Mouse (Mus musculus) neural tube, embryonic 13.5 days (tissue): Measurements from ENCODE around the gene Slc45a1. TPM values are rescaled to one million over a fixed set of nuclear protein-coding genes. Genes with fewer than 3 reads are reported as not detected.
"Not testable (repeated sequence)": the region's sequence is repeated elsewhere in the genome, so short reads cannot be mapped to it uniquely, and the experiment has no call there.

Experiments
- ATAC-seq: fragments of 200-750 bp; cut with Nextera tagmentation; 2 replicates; pipeline ENCODE4 v1.8.0; 2017; ENCODE audit warnings: low read depth, mild to moderate bottlenecking, moderate TSS enrichment, moderate library complexity
- H3K27ac ChIP-seq: fragments of 300-500 bp; sonication (generic); replicated peaks from 2 replicates; pipeline ENCODE4 v1.5.1; 2015; ENCODE audit warnings: moderate library complexity, mild to moderate bottlenecking, inconsistent platforms
- H3K27me3 ChIP-seq: fragments of 300-500 bp; sonication (generic); 2 replicates; pipeline ENCODE4 v1.6.1; 2015; ENCODE audit warnings: mild to moderate bottlenecking, inconsistent platforms
- H3K36me3 ChIP-seq: fragments of 300-500 bp; sonication (generic); 2 replicates; pipeline ENCODE4 v1.6.1; 2015; ENCODE audit warnings: mild to moderate bottlenecking, inconsistent platforms
- H3K4me1 ChIP-seq: fragments of 300-500 bp; sonication (generic); replicated peaks from 2 replicates; pipeline ENCODE4 v1.6.1; 2015; ENCODE audit warnings: inconsistent platforms
- H3K4me2 ChIP-seq: fragments of 300-500 bp; sonication (generic); 2 replicates; pipeline ENCODE4 v1.6.1; 2015; ENCODE audit warnings: inconsistent platforms, mild to moderate bottlenecking, moderate library complexity
- H3K4me3 ChIP-seq: fragments of 300-500 bp; sonication (generic); 2 replicates; pipeline ENCODE4 v1.5.1; 2015; ENCODE audit warnings: mild to moderate bottlenecking, inconsistent platforms
- H3K9ac ChIP-seq: fragments of 300-500 bp; sonication (generic); 2 replicates; pipeline ENCODE4 v1.6.1; 2015; ENCODE audit warnings: moderate library complexity, mild to moderate bottlenecking, inconsistent platforms
- H3K9me3 ChIP-seq: fragments of 300-500 bp; sonication (generic); 2 replicates; pipeline ENCODE4 v1.6.1; 2016; ENCODE audit warnings: inconsistent platforms
- WGBS: fragments of 180-500 bp; shearing (Covaris S2); methylation state at CpG from one replicate; pipeline ENCODE4 v1.1.7; 2015; 5-methylcytosine and 5-hydroxymethylcytosine counted together
- polyA plus RNA-seq: library from polyadenylated mRNA; unstranded; fragments of >200 nt; fragmentation: Nextera tagmentation; extraction: Ambion mirVana; gene quantifications from 2 replicates; pipeline ENCODE4 v1.2.1, GENCODE M21; 2015

Slc45a1 gene
- polyA plus RNA-seq, 1 experiment from 2014 or later = 28.6 TPM

DNA sequence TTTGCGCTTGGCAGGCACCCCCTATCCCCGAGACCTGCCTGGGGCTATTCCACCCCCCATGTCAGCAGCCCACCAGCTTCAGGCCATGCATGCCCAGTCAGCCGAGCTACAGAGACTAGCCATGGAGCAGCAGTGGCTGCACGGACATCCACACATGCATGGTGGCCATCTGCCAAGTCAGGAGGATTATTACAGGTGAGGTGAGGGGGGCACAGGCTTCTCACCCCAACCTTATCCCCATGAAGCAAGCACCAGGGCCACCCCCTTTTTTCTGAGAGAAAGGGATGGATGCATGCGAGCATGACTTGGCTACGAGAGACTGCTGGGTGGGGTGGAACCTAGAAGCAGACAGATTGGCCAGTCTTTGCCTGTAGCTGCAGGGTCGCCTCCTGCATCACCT, 33.0 kb downstream of the Slc45a1 start:
- H3K4me3 ChIP-seq = no peak overlapping the region
- H3K27me3 ChIP-seq = no peaks in the 10 kb centered on the region
- ATAC-seq = no peak
- no peaks in the 10 kb centered on the region for H3K9me3 ChIP-seq
- H3K9ac ChIP-seq = no peak overlapping the region
- H3K36me3 ChIP-seq = peaks cover 82% of the 10 kb centered on the region
- H3K27ac ChIP-seq = no peak overlapping the region; the same call in none of the 2 replicates
- H3K4me1 ChIP-seq = peaks cover 10% of the 10 kb centered on the region; the same call in 1 of the 2 replicates
- 86% methylated on average over 7 of the region's 7 CpGs for WGBS
- no peak overlapping the region for H3K4me2 ChIP-seq

DNA sequence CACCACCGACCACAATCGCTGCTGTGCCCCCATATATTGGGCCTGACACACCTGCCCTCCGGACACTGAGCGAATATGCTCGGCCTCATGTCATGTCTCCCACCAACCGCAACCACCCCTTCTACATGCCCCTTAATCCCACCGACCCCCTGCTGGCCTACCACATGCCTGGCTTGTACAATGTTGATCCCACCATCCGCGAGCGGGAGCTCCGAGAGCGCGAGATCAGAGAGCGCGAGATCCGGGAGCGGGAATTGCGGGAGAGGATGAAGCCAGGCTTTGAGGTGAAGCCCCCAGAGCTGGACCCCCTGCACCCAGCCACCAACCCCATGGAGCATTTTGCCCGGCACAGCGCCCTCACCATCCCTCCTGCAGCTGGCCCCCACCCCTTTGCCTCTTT, 35.1 kb downstream of the Slc45a1 start:
- H3K9ac ChIP-seq = no peak overlapping the region
- no peaks in the 10 kb centered on the region for H3K27me3 ChIP-seq
- ATAC-seq = no peak
- no peak overlapping the region for H3K4me3 ChIP-seq
- H3K27ac ChIP-seq = peak overlapping the region; percentile 56; the same call in 1 of the 2 replicates
- H3K9me3 ChIP-seq = no peaks in the 10 kb centered on the region
- peaks cover 92% of the 10 kb centered on the region for H3K36me3 ChIP-seq
- peaks cover 10% of the 10 kb centered on the region; the same call in 1 of the 2 replicates for H3K4me1 ChIP-seq
- H3K4me2 ChIP-seq = no peak overlapping the region
- 97% methylated on average over 20 of the region's 20 CpGs for WGBS

DNA sequence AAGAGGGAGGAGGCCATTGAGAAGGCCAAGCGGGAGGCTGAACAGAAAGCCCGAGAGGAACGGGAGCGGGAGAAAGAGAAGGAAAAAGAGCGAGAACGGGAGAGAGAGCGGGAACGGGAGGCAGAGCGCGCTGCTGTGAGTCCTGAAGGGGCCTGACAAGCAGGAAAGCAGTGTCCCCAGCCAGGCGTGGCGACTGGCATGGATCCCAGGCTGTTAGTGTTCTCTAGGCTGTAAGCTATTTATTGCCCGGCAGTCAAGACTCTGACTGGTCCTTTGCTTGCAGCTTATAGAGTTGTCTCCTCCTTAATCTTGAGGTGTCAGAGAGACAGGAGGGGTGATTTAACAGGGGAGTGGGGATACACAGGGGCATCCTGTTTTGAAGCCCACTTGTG, 35.9 kb downstream of the Slc45a1 start:
- WGBS = 76% methylated on average over 13 of the region's 13 CpGs
- ATAC-seq = 0 out of 2 replicates have a peak, but pooled peaks have one; percentile 38
- no peak overlapping the region for H3K4me2 ChIP-seq

DNA sequence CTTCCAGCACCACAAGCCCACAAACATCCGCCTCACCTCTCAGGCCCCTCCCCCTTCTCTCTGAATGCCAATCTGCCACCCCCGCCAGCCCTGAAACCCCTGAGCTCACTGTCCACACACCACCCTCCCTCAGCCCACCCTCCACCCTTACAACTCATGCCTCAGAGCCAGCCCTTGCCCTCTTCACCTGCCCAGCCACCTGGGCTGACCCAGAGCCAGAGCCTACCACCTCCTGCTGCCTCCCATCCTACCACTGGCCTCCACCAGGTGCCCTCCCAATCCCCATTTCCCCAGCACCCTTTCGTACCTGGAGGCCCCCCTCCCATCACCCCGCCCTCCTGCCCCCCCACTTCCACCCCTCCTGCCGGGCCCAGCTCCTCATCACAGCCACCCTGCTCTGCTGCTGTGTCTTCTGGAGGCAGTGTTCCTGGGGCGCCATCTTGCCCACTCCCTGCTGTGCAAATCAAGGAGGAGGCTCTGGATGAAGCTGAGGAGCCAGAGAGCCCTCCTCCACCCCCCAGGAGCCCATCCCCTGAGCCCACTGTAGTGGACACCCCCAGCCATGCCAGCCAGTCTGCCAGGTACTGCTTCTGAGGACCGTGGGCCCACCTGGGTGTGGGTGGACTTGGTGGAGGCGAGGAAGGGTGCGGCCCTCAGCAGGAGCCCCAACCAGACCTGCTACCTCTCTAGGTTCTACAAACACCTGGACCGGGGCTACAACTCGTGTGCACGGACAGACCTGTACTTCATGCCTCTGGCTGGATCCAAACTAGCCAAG, 36.5 kb downstream of the Slc45a1 start:
- ATAC-seq = 0 out of 2 replicates have a peak, but pooled peaks have one; percentile 13
- H3K27me3 ChIP-seq = no peaks in the 10 kb centered on the region
- peaks cover 10% of the 10 kb centered on the region; the same call in 1 of the 2 replicates for H3K4me1 ChIP-seq
- WGBS = 91% methylated on average over 12 of the region's 12 CpGs
- H3K9ac ChIP-seq = peak overlapping the region; percentile 12; the same call in 1 of the 2 replicates
- H3K36me3 ChIP-seq = peaks cover 98% of the 10 kb centered on the region
- peak overlapping the region; percentile 56; the same call in 1 of the 2 replicates for H3K27ac ChIP-seq
- no peak overlapping the region for H3K4me2 ChIP-seq
- H3K9me3 ChIP-seq = no peaks in the 10 kb centered on the region
- H3K4me3 ChIP-seq = no peak overlapping the region

More for the DNA sequence above, 35.9 kb downstream of the Slc45a1 start:
- peaks cover 10% of the 10 kb centered on the region; the same call in 1 of the 2 replicates for H3K4me1 ChIP-seq
- peak overlapping the region; percentile 56; the same call in 1 of the 2 replicates for H3K27ac ChIP-seq
- H3K4me3 ChIP-seq = no peak overlapping the region
- 0 out of 2 replicates have a peak overlapping the region, but pooled peaks have one; percentile 12 for H3K9ac ChIP-seq
- H3K27me3 ChIP-seq = no peaks in the 10 kb centered on the region
- H3K9me3 ChIP-seq = no peaks in the 10 kb centered on the region
- H3K36me3 ChIP-seq = peaks cover 95% of the 10 kb centered on the region

DNA sequence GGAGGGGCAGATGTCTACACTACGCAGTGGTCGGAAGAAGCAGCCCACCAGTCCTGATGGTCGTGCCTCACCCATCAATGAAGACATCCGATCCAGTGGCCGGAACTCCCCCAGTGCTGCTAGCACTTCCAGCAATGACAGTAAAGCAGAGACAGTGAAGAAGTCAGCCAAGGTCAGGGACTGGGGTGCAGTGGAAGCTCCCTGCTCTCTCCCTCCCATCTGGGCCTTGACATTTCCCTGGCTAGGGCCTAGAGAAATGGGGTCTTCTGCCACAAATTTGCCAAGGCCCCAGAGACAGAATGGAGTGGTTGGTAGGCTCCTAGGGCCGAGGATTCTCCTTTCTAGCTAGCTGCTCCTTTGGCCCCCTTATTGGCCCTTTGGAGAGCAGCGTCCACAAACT, 38.3 kb downstream of the Slc45a1 start:
- Histone ChIP-seq H3K27me3 (no peaks in the 10 kb centered on the region), H3K4me3 (no peak overlapping the region), H3K4me2 (no peak overlapping the region), H3K9ac (no peak overlapping the region), H3K27ac (no peak overlapping the region), H3K9me3 (no peaks in the 10 kb centered on the region), H3K36me3 (peaks cover 90% of the 10 kb centered on the region), H3K4me1 (peaks cover 10% of the 10 kb centered on the region; the same call in 1 of the 2 replicates)
- ATAC-seq = no peak
- 90% methylated on average over 7 of the region's 7 CpGs for WGBS

DNA sequence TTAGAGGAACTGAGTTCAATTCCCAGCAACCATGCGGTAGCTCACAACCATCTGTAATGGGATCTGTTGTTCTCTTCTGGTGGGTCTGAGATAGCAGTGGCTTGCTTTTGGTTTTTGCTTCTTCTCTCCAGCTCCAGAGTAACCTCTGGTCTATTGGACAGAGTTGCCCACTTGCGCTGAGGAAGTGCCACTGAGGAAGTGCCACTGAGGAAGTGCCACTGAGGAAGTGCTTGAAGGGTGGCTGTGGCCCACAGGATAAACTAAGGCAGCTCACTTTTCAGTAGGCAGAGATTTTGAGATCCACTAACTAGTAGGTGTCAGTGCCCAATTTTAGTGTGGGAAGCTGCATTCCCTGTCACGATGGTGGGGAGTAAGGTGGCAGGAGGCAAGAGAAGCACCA, 43.3 kb downstream of the Slc45a1 start:
- Histone ChIP-seq H3K4me1 (peaks cover 42% of the 10 kb centered on the region), H3K27me3 (no peaks in the 10 kb centered on the region), H3K36me3 (peaks cover 39% of the 10 kb centered on the region), H3K9ac (no peak overlapping the region), H3K4me2 (no peak overlapping the region), H3K27ac (no peak overlapping the region), H3K9me3 (no peaks in the 10 kb centered on the region), H3K4me3 (no peak overlapping the region)
- WGBS = 96% methylated on average over 3 of the region's 3 CpGs
- no peak for ATAC-seq

DNA sequence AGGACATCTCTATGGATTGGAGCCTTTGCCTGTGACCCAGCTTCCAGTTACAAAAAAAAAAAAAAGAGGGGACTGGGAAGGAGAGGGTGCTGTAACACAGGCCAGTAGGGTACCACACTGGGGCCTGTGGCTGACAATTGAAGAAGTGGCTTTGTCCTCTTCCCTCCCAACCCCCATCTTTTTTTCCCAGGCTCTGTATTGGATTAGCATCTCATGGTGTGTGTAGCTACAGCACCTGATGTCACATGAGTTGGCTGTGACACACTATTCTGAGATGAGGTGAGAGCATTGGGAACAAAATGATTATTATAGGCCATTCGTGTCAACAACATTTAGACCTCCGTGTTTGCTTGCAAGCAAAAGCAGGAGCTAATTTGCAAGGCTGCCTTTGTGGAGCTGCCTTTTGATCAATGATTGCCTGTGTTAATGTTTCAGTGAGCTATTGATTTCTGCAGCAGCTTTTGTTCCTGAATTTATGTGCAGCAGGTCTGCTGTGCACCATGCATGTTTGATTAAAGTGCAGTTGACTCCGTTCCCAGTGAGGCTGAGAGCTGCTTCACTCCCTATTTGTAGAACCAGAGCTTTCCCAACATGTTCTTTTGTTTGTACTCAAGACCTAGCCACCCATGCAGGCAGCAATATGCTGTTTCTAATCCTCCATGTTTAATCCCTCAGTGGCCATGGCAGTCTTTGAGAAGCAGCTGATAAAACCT, 45.4 kb downstream of the Slc45a1 start:
- Histone ChIP-seq H3K9ac (peak overlapping the region; percentile 22), H3K36me3 (peaks cover 19% of the 10 kb centered on the region), H3K4me1 (peaks cover 50% of the 10 kb centered on the region), H3K27ac (peak overlapping the region; percentile 93), H3K27me3 (no peaks in the 10 kb centered on the region), H3K9me3 (no peaks in the 10 kb centered on the region), H3K4me3 (no peak overlapping the region), H3K4me2 (0 out of 2 replicates have a peak overlapping the region, but pooled peaks have one; percentile 1)
- ATAC-seq = peak; percentile 72
- 11% methylated on average over 3 of the region's 3 CpGs for WGBS

DNA sequence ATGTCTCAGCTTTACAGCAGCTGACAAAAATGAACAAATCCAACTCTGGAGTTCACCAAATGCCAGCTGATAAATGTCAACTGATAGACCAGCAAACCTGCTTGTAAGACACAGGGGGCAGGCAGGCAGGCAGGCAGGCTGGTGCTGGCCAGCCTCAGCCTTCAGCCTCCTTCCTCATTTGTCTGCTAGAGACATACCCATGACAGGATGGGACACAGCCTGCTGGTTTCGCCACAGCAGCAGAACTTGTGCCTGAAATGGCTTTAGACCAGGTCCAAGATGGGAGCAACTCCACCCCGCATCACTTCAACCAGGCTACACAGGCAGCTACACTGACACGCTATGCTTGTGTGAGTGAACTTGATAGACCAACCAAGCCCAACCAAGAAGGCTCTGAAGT, 46.2 kb downstream of the Slc45a1 start:
- Histone ChIP-seq H3K27me3 (no peaks in the 10 kb centered on the region), H3K9me3 (no peaks in the 10 kb centered on the region), H3K4me3 (no peak overlapping the region), H3K27ac (peak overlapping the region; percentile 93), H3K4me1 (peaks cover 55% of the 10 kb centered on the region), H3K9ac (peak overlapping the region; percentile 18), H3K4me2 (no peak overlapping the region), H3K36me3 (peaks cover 12% of the 10 kb centered on the region)
- ATAC-seq = 0 out of 2 replicates have a peak, but pooled peaks have one; percentile 10
- WGBS = 83% methylated on average over 3 of the region's 3 CpGs

DNA sequence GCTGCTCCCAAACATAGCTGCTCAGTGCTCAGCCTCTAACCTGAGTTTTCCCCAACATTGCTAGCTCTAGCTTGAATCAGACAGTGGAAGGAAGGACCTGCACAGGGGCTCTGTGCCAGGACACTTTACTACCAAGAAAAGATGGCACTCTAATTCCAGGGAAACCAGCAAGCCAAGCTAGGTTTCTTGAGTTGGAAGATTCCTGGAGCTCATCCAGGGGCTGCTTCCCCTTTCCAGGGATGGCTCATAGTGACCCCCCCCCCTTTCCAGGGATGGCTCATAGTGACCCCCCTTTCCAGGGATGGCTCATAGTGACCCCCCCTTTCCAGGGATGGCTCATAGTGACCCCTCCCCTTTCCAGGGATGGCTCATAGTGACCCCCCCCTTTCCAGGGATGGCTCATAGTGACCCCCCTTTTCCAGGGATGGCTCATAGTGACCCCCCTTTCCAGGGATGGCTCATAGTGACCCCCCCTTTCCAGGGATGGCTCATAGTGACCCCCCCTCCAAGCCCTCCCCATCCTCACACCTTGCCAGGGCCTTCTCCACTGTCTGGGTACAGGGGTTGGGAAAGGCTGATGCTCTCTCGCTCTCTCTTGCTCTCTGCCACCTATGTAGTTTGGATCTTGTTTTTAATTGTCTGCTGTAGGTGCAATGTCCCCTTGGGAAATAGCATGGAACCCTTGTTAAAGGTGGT, 48.5 kb downstream of the Slc45a1 start:
- Histone ChIP-seq H3K27ac (0 out of 2 replicates have a peak overlapping the region, but pooled peaks have one; percentile 49), H3K4me3 (no peak overlapping the region), H3K4me1 (peaks cover 66% of the 10 kb centered on the region), H3K9ac (no peak overlapping the region), H3K27me3 (no peaks in the 10 kb centered on the region), H3K36me3 (no peaks in the 10 kb centered on the region), H3K9me3 (no peaks in the 10 kb centered on the region), H3K4me2 (no peak overlapping the region)
- ATAC-seq = no peak
- 91% methylated on average over 1 of the region's 1 CpGs for WGBS

DNA sequence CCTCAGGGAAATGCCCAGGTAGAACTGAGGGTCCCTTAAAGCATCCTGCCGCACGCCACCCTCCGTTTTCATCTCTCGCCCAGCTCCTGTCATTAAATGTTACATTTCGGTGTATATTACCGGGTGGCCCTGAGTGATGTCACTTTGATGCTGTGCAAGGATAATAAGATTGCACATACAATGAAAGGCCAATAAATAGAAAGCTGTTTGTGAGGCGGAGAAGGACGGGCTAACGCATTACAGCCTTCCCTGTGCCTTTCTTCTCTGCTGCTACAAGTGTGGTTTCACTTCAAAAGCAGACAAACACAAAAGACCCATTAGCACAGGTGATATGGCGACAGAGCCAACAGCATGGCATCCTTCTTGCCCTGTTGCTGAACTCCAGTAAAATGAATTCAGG, 50.5 kb downstream of the Slc45a1 start:
- Histone ChIP-seq H3K4me3 (no peak overlapping the region), H3K4me2 (no peak overlapping the region), H3K9ac (peak overlapping the region; percentile 27; the same call in 1 of the 2 replicates), H3K27me3 (no peaks in the 10 kb centered on the region), H3K36me3 (no peaks in the 10 kb centered on the region), H3K4me1 (peaks cover 65% of the 10 kb centered on the region), H3K9me3 (no peaks in the 10 kb centered on the region), H3K27ac (peak overlapping the region; percentile 46)
- WGBS = 62% methylated on average over 10 of the region's 10 CpGs
- ATAC-seq = no peak

DNA sequence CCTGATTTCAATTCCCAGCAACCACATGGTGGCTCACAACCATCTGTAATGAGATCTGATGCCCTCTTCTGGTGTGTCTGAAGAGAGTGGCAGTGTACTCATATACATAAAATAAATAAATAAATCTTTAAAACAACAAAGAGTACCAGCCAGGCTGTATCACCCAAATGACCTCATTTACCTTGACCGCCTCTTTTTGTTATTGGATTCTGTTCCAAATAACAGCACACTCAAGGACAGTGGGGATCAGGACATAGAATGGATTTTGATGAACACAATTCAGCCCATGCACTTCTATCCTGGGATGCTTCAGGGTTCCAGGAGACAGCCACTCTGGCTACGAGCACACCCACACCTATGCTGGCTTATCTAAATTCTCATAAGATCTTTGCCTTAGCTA, 51.5 kb downstream of the Slc45a1 start:
- 80% methylated on average over 2 of the region's 2 CpGs for WGBS
- not testable (repeated sequence) for H3K27me3 ChIP-seq, H3K36me3 ChIP-seq, H3K9me3 ChIP-seq, H3K27ac ChIP-seq, H3K4me2 ChIP-seq, H3K9ac ChIP-seq, ATAC-seq, H3K4me3 ChIP-seq
- H3K4me1 ChIP-seq = peaks cover 60% of the 10 kb centered on the region
